Mouse (Mus musculus) adrenal gland, adult (tissue): ENCODE results near the gene Ncapg.
A peak's percentile ranks its signal among the peaks of the same experiment; 100 is the strongest.
"Not testable (repeated sequence)": the region's sequence is repeated elsewhere in the genome, so short reads cannot be mapped to it uniquely, and the experiment has no call there.

Source experiments
- DNase-seq, 2 experiments: peaks; one replicate each; pipeline ENCODE4 v3.0.0; 2022 to 2023; ENCODE audit warnings: low spot score in 1 of 2; ENCODE audit not compliant: inconsistent age in 2 of 2

Ncapg gene

GRCm38 (mm10) chr5:45669598-45670279 lies at the start of gene Ncapg:
Gene Ncapg (plus strand): TSS chr5:45669919.
- peak; percentile 99 to 100 for DNase-seq

DNA sequence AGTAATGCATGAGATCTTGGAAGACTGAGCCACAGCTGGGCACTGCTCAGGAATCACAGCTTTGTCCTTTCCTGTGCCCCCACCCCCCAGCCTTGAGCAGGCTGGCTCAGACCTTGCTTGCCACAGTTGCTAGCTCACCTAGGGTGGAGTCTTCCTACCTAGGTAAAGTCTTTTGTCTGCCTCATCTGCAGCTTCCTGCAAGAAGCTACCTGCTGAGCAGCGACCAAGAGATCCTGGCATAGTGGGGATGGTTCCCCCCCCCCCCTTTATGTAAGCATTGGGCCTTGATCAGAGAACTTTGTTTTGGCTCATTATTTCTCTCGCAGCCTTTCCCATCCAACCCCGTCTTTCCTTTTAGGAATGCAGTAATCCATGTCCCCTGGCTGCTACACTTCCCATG lies 48.2 kb upstream of the Ncapg start:
- DNase-seq, result no peak

GRCm38 (mm10) chr5:45627771-45628170 lies 41.9 kb upstream of the Ncapg start:
- no peak for DNase-seq

DNA sequence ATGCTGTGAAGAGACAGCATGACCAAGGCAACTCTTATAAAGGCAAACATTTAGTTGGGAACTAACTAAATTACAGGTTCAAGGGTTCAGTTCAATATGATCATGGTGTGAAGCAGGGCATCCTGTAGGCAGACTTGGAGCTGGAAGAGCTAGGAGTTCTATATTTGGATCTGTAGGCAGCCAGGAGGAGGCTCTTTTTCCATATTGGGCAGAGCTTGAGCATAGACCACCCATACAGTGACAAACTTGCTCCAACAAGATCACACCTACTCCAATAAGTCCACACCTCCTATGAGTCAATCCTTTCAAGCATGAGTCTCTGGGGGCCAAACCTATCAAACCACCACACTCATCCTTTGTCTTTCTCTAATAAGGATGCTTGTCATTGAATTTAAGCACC lies 40.2 kb upstream of the Ncapg start:
- DNase-seq, result no peak

GRCm38 (mm10) chr5:45638378-45638777 lies 31.3 kb upstream of the Ncapg start:
- DNase-seq, result no peak

GRCm38 (mm10) chr5:45638806-45639714 lies 30.7 kb upstream of the Ncapg start, which contains the start of gene Fam184b:
Gene Fam184b (minus strand): TSS chr5:45639614.
- peak; percentile 22 to 63 for DNase-seq

GRCm38 (mm10) chr5:45639715-45640092 lies 30.0 kb upstream of the Ncapg start:
- peak in 1 of 2 experiments; percentile 20 for DNase-seq

DNA sequence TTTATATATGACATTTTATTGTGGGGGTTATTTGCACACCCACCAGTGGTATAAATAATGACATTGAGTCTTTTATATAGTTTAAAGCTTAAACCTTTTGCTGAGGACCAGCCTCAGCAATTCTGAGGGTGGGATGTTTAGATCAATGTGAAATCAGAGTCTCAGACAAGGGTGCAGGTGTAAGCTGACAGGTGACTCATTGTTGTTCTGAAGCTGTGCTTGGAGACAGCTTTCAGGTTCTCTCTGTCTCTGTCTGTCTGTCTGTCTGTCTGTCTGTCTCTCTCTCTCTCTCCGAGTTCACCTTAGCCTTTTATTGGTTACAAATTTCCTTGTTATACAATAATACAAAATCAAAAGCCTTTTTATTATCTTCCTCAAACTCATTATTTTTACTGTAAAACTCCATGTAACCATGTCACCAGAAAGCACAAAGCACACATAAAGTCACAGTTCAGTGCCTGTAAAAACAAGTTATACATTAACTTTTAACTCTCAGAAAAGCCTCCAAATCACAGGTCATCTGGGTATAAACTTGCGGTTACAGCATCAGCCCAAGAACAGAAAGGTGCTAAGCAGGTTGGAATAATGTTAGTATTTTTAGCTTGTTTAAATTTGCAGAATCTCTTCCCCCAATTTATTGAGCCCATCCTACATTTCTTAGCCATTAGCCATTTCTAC lies 18.6 kb upstream of the Ncapg start:
- DNase-seq, result no peak

DNA sequence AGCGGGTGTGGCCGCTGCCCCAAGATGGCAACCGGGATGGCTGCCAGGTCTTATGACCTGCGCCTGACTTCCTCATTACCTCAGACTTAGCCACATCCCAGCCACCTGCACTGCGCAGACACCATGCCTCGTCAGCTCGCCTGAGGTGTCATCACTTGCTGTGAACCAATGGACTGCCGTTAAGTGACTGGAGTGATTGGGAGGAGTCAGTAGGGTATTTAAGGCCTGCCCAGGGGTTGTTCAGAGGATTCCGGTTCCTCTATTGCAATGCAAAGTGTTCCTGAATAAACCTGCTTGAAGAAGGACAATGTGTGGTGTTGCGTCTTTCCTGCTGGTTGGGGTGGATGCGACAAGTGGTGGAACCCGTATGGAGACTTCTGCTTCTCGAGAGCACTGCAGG lies 11.3 kb upstream of the Ncapg start:
- not testable (repeated sequence) for DNase-seq

DNA sequence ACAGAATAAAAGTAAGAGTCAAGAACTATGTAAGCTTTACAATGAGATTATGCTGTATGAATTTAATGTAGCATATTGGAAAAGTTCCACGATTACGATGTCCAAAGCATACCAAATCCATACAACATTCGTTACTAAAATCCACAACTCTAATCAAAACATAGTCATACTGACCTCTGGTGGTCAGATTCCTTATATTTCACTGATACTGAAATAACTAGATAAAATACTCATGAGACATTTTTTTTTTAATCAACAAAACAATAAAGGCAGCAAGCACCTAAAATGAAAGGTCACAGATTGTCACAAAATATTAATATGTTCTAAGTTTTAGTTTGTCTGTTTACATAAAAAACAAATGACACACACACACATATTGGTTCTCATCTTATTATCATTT lies 1.4 kb upstream of the Ncapg start:
- DNase-seq, result peak in 1 of 2 experiments; percentile 47

- peak in 1 of 2 experiments; percentile 32 for DNase-seq
These were observed 888 bp upstream of the Ncapg start for GRCm38 (mm10) chr5:45668831-45669230.

DNA sequence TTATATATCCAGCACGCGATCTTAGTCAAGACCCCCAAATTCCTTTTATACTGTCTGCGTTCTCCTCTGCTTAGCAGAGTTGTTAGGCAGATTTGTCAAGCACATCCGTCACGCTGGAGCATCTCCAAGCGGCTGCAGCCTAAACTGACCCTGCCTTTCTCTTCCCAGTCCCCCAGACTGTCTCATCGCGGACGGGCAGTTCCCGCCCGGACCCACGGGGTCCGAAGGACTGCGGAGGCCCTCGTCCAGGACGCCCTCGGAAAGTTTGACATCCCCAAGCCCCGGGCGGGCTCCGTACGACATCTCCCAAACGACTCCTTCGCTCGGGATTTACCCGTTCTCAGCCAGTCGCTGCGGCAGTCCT lies 503 bp upstream of the Ncapg start:
- DNase-seq, result no peak

DNA sequence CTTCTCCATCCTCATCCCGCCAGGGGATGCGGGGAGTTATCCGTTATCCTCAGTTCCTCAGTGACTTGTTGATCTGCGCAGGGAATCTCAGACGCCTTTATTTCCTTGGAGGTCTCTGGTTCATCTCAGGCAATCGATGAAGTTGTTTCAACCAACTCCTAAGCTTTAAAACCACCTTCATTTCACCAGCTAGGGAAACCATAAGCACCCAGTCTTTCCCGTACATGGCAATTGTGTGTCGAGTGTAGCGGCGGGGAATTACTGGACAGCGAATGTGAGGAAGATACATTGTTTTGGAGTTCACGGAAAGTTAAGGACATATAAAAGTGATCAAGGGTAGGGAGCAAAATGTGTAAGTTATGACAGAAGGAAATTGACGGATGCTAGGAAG lies 556 bp downstream of the Ncapg start:
- no peak for DNase-seq

GRCm38 (mm10) chr5:45670894-45671494 lies 1.3 kb downstream of the Ncapg start:
- DNase-seq, result no peak

DNA sequence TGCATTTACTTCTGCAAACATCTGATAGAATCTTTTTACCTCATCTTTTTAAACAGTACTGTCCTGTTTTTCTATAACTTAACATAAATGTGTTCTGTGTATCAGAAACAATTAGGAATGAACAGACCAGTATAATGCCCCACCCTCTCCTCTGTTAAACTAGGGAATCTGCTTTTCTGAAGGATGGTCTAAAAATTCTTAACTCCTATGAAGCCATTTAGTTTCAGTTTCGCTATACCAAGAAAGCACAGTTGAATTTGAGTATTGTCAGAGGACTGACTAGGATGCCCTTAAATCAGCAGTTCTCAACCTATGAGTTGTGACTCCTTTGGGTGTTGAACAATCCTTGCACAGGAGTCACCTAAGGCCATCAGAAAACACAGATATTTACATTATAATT lies 5.3 kb downstream of the Ncapg start:
- no peak for DNase-seq

DNA sequence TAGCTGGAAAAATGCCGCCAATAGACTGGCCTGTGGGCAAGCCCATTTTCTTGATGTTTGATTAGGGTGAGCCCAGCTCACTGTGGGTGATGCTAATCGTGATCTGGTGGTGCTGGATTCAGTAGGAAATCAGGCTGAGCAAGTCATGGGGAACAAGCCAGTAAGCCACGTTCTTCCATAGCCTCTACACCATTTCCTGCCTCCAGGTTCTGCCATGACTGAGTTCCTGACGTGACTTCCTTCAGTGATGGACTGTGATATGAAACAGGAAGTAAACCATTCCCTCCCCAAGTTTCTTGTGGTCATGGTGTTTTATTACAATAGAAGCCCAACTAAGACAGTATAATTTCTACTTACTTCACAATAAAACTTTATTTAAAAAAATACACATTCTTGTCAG lies 7.9 kb downstream of the Ncapg start:
- DNase-seq, result no peak

DNA sequence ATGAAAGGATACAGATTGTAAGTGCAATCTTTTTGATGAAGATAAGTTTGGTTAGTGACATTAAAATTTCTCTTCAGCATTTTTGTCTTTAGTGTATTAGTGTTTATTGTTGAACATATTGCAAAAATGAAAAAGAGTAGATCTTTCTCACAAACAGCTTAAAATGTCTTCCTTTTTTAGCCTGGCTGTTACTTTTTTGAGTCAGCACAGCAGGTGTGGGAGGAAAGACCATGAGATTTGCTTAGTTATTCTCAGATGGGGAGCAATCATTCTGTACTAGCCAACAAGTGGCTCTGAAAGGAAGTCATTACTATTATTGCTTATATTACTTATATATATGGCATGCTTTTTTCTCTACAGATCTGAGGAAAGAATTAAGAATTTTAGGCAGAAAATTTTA lies 10.2 kb downstream of the Ncapg start:
- DNase-seq, result no peak

DNA sequence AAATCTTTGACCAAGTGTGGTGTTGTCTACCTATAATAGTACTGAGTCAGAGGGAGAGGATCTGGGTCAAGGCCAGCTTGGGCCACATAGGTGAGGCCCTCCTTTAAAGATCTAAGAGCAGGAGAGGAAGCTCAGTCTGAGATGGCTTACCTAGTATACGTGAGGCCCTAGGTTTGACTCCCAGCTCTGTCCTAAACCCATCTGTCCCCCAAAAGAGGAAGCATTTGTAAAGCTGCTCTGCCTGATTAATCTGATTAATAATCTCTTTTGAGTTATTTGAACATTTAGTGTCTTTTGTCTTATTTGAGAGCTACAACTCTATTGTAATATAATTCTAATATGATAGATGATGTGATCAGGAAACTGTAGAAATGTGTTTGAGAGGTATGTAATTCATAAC lies 13.7 kb downstream of the Ncapg start:
- no peak for DNase-seq

GRCm38 (mm10) chr5:45685243-45685642 lies 15.5 kb downstream of the Ncapg start:
- DNase-seq, result no peak

- DNase-seq, result no peak
These were observed 16.5 kb downstream of the Ncapg start for GRCm38 (mm10) chr5:45686223-45686622.

GRCm38 (mm10) chr5:45689152-45689551 lies 19.4 kb downstream of the Ncapg start:
- no peak for DNase-seq
